Mouse (Mus musculus): ENCODE measurements around the gene Hba-a1. TPM values are rescaled to one million over a fixed set of nuclear protein-coding genes. Genes with fewer than 3 reads are reported as not detected.

The Hba-a1 gene
- polyA plus RNA-seq, 1 experiment from 2014 or later: 9,460 TPM

DNA sequence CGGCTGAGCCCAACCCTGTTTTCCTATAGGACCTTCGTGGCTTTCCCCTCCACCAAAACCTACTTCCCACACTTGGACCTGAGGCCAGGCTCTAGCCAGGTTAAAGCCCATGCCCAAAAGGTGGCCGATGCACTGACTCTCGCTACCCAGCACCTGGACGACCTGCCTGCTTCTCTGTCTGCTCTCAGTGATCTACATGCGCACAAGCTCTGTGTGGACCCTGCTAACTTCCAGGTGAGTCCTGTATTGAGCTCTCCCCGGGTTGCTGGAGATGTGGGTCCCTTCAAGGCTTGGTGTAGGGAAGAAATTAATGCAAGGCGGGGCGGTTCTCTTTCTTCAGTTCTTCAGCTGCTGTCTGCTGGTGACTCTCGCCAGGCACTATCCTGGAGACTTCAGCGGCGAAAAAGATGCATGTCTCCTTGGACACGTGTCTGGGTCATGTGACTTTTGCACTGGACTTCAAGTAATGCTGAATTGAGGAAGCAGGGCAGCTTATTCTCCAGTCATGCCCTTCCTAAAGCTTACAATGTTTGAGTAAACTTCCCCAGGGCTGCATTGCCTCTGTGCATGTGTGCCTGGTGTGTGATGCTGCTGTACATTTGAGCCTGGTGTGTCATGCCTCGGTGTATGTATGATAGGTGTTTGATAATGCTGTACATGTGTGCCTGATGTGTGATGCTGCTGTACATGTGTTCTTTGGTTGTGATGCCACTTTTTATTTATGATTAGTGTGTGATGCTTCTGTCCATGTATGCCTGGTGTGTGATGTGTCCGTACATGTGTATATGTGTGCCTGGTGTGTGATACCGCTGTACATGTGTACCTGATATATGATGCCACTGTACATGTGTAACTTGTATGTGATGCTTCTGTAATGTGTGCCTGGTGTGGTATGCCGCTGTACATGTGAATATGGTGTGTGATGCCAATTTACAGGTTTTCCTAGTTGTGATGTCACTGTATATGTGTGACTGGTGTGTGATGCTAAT lies 17.3 kb downstream of the Hba-a1 start:
- Histone ChIP-seq H3K4me1 (no peaks in the 10 kb centered on the region), H3K27me3 (replicated peaks) (no peaks in the 10 kb centered on the region), H3K4me2 (peak overlapping the region; percentile 49), H3K9me3 (no peaks in the 10 kb centered on the region), H3K36me3 (no peaks in the 10 kb centered on the region), H3K27ac (no peak overlapping the region), H3K4me3 (replicated peaks) (no peak overlapping the region; the same call in 1 of the 2 replicates), H3K9ac (no peak overlapping the region)
- ATAC-seq (ENCODE audit: insufficient read depth, low FRiP score, low read depth): no peak
- 50% methylated on average over 15 of the region's 17 CpGs for WGBS

GRCm38 (mm10) chr11:32301506-32301905 lies 18.2 kb downstream of the Hba-a1 start:
- Histone ChIP-seq H3K4me1 (no peaks in the 10 kb centered on the region), H3K9ac (no peak overlapping the region), H3K27ac (no peak overlapping the region), H3K36me3 (no peaks in the 10 kb centered on the region), H3K9me3 (no peaks in the 10 kb centered on the region), H3K4me3 (replicated peaks) (no peak overlapping the region), H3K27me3 (replicated peaks) (no peaks in the 10 kb centered on the region), H3K4me2 (no peak overlapping the region)
- ATAC-seq (ENCODE audit: insufficient read depth, low FRiP score, low read depth): no peak
- WGBS: 64% methylated on average over 1 of the region's 1 CpGs

- ATAC-seq (ENCODE audit: insufficient read depth, low FRiP score, low read depth): no peak
- Histone ChIP-seq H3K4me1 (no peaks in the 10 kb centered on the region), H3K4me3 (replicated peaks) (no peak overlapping the region), H3K27me3 (replicated peaks) (no peaks in the 10 kb centered on the region), H3K36me3 (no peaks in the 10 kb centered on the region), H3K9me3 (no peaks in the 10 kb centered on the region), H3K27ac (no peak overlapping the region), H3K9ac (no peak overlapping the region), H3K4me2 (no peak overlapping the region)
- whole genome bisulfite sequencing: 37% methylated on average over 2 of the region's 2 CpGs
These were observed 19.6 kb downstream of the Hba-a1 start for GRCm38 (mm10) chr11:32302824-32303419.

GRCm38 (mm10) chr11:32303455-32303854 lies 20.1 kb downstream of the Hba-a1 start:
- Histone ChIP-seq H3K9me3 (no peaks in the 10 kb centered on the region), H3K36me3 (no peaks in the 10 kb centered on the region), H3K4me2 (no peak overlapping the region), H3K9ac (no peak overlapping the region), H3K4me3 (replicated peaks) (no peak overlapping the region), H3K4me1 (no peaks in the 10 kb centered on the region), H3K27ac (no peak overlapping the region), H3K27me3 (replicated peaks) (no peaks in the 10 kb centered on the region)
- ATAC-seq (ENCODE audit: insufficient read depth, low FRiP score, low read depth): no peak
- 87% methylated on average over 1 of the region's 1 CpGs for WGBS

- no peaks in the 10 kb centered on the region for H3K9me3 ChIP-seq
- no peak for ATAC-seq (ENCODE audit: insufficient read depth, low FRiP score, low read depth)
- no peak overlapping the region for H3K4me2 ChIP-seq
- H3K27me3 ChIP-seq (replicated peaks): no peaks in the 10 kb centered on the region
- H3K27ac ChIP-seq: no peak overlapping the region
- H3K9ac ChIP-seq: no peak overlapping the region
- no peak overlapping the region for H3K4me3 ChIP-seq (replicated peaks)
- WGBS: 67% methylated on average over 1 of the region's 1 CpGs
- H3K4me1 ChIP-seq: no peaks in the 10 kb centered on the region
- no peaks in the 10 kb centered on the region for H3K36me3 ChIP-seq
These were observed 23.7 kb downstream of the Hba-a1 start for GRCm38 (mm10) chr11:32307006-32307405.

DNA sequence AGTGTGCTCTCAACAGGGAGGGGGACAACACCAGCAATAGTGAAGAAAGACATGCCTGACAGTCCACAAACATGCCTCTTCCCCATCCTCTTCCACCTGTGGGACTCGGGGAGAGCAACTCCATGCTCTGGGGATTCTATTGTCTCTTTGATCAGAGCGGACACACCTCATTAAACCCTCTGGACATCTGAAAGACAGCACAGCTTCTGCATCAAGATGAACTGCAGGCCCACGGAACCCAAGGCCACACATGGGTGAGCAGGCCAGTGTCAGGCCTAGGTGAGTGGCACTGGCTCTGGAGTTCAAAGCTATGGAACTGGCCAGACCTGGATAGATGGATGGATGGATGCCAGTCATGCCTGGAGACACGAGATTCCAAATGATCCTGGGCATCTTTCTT lies 26.1 kb downstream of the Hba-a1 start:
- Histone ChIP-seq H3K27ac (no peak overlapping the region), H3K4me2 (no peak overlapping the region), H3K4me1 (no peaks in the 10 kb centered on the region), H3K9me3 (no peaks in the 10 kb centered on the region), H3K27me3 (replicated peaks) (no peaks in the 10 kb centered on the region), H3K9ac (no peak overlapping the region), H3K4me3 (replicated peaks) (no peak overlapping the region), H3K36me3 (no peaks in the 10 kb centered on the region)
- 57% methylated on average over 4 of the region's 4 CpGs for WGBS
- no peak for ATAC-seq (ENCODE audit: insufficient read depth, low FRiP score, low read depth)

DNA sequence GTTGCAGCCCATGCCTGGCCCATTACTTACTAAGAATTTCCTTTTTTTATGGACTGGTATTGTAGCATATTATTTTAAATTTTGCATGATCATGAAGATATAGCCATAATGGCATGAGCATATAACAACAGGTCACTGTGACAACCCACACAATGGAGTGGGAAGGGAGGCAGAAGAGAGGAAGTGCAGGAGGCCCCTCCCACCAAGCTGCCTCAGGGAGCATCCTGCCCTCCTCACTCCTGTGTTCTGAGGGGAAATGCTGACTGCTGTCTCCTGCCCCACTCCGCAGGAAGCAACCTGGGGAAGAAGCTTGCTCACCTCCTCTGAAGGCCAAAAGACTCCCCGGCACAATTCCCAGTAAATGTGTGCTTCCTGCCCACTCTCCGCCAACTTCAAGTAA lies 26.6 kb downstream of the Hba-a1 start:
- no peak overlapping the region for H3K9ac ChIP-seq
- no peak for ATAC-seq (ENCODE audit: insufficient read depth, low FRiP score, low read depth)
- H3K4me2 ChIP-seq: no peak overlapping the region
- no peaks in the 10 kb centered on the region for H3K4me1 ChIP-seq
- no peaks in the 10 kb centered on the region for H3K36me3 ChIP-seq
- H3K9me3 ChIP-seq: no peaks in the 10 kb centered on the region
- no peak overlapping the region for H3K4me3 ChIP-seq (replicated peaks)
- H3K27ac ChIP-seq: no peak overlapping the region
- 71% methylated on average over 3 of the region's 3 CpGs for WGBS
- H3K27me3 ChIP-seq (replicated peaks): no peaks in the 10 kb centered on the region

GRCm38 (mm10) chr11:32316009-32316408 lies 32.7 kb downstream of the Hba-a1 start:
- no peaks in the 10 kb centered on the region for H3K27me3 ChIP-seq (replicated peaks)
- H3K9ac ChIP-seq: no peak overlapping the region
- H3K4me3 ChIP-seq (replicated peaks): no peak overlapping the region
- H3K27ac ChIP-seq: no peak overlapping the region
- 82% methylated on average over 3 of the region's 3 CpGs for WGBS
- no peaks in the 10 kb centered on the region for H3K4me1 ChIP-seq
- no peak overlapping the region for H3K4me2 ChIP-seq
- no peaks in the 10 kb centered on the region for H3K9me3 ChIP-seq
- no peak for ATAC-seq (ENCODE audit: insufficient read depth, low FRiP score, low read depth)
- H3K36me3 ChIP-seq: no peaks in the 10 kb centered on the region

DNA sequence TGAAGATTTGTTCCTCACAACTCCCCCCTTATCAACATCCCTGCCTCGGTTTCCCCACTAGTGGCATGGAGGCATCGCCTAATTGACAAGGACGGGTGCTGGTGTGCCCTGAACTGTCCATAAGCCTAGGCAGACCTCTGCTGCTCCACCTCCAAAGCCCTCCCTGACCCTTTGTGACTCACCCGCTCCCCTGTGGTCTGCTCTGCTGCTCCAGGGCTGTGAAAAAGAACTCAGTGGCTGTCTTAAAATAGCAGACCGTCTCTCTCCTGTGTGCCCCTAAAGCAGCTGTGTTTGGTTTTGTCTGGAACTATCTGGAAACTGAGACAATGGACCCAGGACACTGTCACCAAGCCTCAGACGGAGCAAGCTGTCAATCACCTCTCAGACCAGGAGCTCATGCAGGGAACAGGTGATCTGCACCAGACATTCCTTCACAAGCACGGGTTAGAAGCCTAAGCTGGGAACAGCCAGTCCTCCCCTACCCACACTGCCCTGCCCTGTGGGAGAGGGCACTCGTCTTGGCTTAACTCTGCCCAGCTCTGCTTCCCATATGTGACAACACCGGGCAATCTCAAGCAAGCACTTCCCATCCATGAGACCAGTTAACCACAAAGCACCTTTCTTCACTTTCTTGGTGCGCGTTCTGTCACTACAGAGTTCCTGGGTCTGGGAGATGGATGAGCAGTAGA lies 37.3 kb downstream of the Hba-a1 start:
- ATAC-seq (ENCODE audit: insufficient read depth, low FRiP score, low read depth): no peak
- Histone ChIP-seq H3K27me3 (replicated peaks) (no peaks in the 10 kb centered on the region), H3K36me3 (no peaks in the 10 kb centered on the region), H3K4me1 (no peaks in the 10 kb centered on the region), H3K4me2 (no peak overlapping the region), H3K27ac (no peak overlapping the region), H3K4me3 (replicated peaks) (no peak overlapping the region), H3K9me3 (no peaks in the 10 kb centered on the region), H3K9ac (no peak overlapping the region)
- 68% methylated on average over 11 of the region's 11 CpGs for WGBS

DNA sequence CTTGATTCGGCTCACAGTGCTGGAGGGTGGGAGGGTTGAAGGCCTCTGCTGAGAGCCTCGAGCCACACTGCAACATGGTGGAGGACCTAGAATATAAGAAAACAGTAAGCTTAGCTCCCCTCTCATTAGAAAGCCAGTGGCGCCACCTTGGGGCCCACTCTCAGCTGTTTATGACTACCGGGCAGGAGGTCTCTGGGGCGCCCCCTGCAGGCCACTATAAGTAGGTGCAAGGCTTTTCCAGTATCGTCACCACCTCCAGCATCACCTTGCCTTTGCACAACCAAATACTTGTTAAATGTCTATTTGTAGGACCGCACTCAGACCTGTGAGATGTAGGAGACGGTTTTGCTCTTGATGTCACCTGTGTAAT lies 37.9 kb downstream of the Hba-a1 start:
- H3K4me1 ChIP-seq: no peaks in the 10 kb centered on the region
- H3K9ac ChIP-seq: no peak overlapping the region
- H3K36me3 ChIP-seq: no peaks in the 10 kb centered on the region
- 0 out of 2 replicates have a peak, but pooled peaks have one; percentile 9 for ATAC-seq (ENCODE audit: insufficient read depth, low FRiP score, low read depth)
- no peak overlapping the region for H3K4me3 ChIP-seq (replicated peaks)
- no peaks in the 10 kb centered on the region for H3K27me3 ChIP-seq (replicated peaks)
- no peak overlapping the region for H3K4me2 ChIP-seq
- H3K9me3 ChIP-seq: no peaks in the 10 kb centered on the region
- 33% methylated on average over 8 of the region's 8 CpGs for WGBS
- no peak overlapping the region for H3K27ac ChIP-seq

- peak overlapping the region; percentile 28 for H3K4me3 ChIP-seq (replicated peaks)
- 11% methylated on average over 15 of the region's 15 CpGs for WGBS
- no peaks in the 10 kb centered on the region for H3K27me3 ChIP-seq (replicated peaks)
These were observed 41.3 kb downstream of the Hba-a1 start for GRCm38 (mm10) chr11:32324609-32325008.

GRCm38 (mm10) chr11:32331075-32331474 lies 47.8 kb downstream of the Hba-a1 start:
- no peak overlapping the region for H3K4me2 ChIP-seq
- no peak for ATAC-seq (ENCODE audit: insufficient read depth, low FRiP score, low read depth)
- 44% methylated on average over 6 of the region's 6 CpGs for WGBS

More at GRCm38 (mm10) chr11:32324609-32325008, 41.3 kb downstream of the Hba-a1 start:
- Histone ChIP-seq H3K4me2 (peak overlapping the region; percentile 58), H3K36me3 (no peaks in the 10 kb centered on the region), H3K4me1 (no peaks in the 10 kb centered on the region), H3K27ac (no peak overlapping the region), H3K9ac (no peak overlapping the region), H3K9me3 (no peaks in the 10 kb centered on the region)
- ATAC-seq (ENCODE audit: insufficient read depth, low FRiP score, low read depth): peak; percentile 77; the same call in 1 of the 2 replicates

More at GRCm38 (mm10) chr11:32331075-32331474, 47.8 kb downstream of the Hba-a1 start:
- no peak overlapping the region for H3K4me3 ChIP-seq (replicated peaks)
- H3K4me1 ChIP-seq: no peaks in the 10 kb centered on the region
- no peak overlapping the region for H3K9ac ChIP-seq
- H3K9me3 ChIP-seq: no peaks in the 10 kb centered on the region
- peak overlapping the region; percentile 21; the same call in 1 of the 2 replicates for H3K27ac ChIP-seq
- no peaks in the 10 kb centered on the region for H3K27me3 ChIP-seq (replicated peaks)
- H3K36me3 ChIP-seq: no peaks in the 10 kb centered on the region

All from stomach, embryonic 15.5 days (tissue).